Mouse (Mus musculus) stomach, embryonic 15.5 days (tissue): Measurements from ENCODE around the gene Smtnl2. TPM values are rescaled to one million over a fixed set of nuclear protein-coding genes. Genes with fewer than 3 reads are reported as not detected.

ENCODE experiments used
- ATAC-seq: fragments of 200-750 bp; cut with Nextera tagmentation; 2 replicates; pipeline ENCODE4 v1.8.0; 2017; ENCODE audit warnings: low read depth, moderate number of reproducible peaks, moderate TSS enrichment; ENCODE audit not compliant: insufficient read depth, low FRiP score
- H3K27ac ChIP-seq: fragments of 300-500 bp; sonication (generic); 2 replicates; pipeline ENCODE4 v1.5.1; 2015; ENCODE audit warnings: mild to moderate bottlenecking, inconsistent platforms
- H3K27me3 ChIP-seq: fragments of 300-500 bp; sonication (generic); replicated peaks from 2 replicates; pipeline ENCODE4 v1.6.1; 2015; ENCODE audit warnings: inconsistent platforms
- H3K36me3 ChIP-seq: fragments of 300-500 bp; sonication (generic); 2 replicates; pipeline ENCODE4 v1.6.1; 2015; ENCODE audit warnings: inconsistent platforms
- H3K4me1 ChIP-seq: fragments of 300-500 bp; sonication (generic); 2 replicates; pipeline ENCODE4 v1.6.1; 2015; ENCODE audit warnings: inconsistent platforms
- H3K4me2 ChIP-seq: fragments of 300-500 bp; sonication (generic); 2 replicates; pipeline ENCODE4 v1.6.1; 2015; ENCODE audit warnings: mild to moderate bottlenecking, inconsistent platforms
- H3K4me3 ChIP-seq: fragments of 300-500 bp; sonication (generic); replicated peaks from 2 replicates; pipeline ENCODE4 v1.5.1; 2015; ENCODE audit warnings: inconsistent platforms
- H3K9ac ChIP-seq: fragments of 300-500 bp; sonication (generic); 2 replicates; pipeline ENCODE4 v1.6.1; 2015; ENCODE audit warnings: inconsistent platforms
- H3K9me3 ChIP-seq: fragments of 300-500 bp; sonication (generic); 2 replicates; pipeline ENCODE4 v1.6.1; 2016; ENCODE audit warnings: inconsistent platforms
- WGBS: fragments of 180-500 bp; shearing (Covaris S2); methylation state at CpG from one replicate; pipeline ENCODE4 v1.1.7; 2015; 5-methylcytosine and 5-hydroxymethylcytosine counted together
- polyA plus RNA-seq: library from polyadenylated mRNA; unstranded; fragments of >200 nt; fragmentation: Nextera tagmentation; extraction: Ambion mirVana; gene quantifications from 2 replicates; pipeline ENCODE4 v1.2.1, GENCODE M21; 2015

Gene Smtnl2
- polyA plus RNA-seq, 1 experiment from 2014 or later = 50.8 TPM

DNA sequence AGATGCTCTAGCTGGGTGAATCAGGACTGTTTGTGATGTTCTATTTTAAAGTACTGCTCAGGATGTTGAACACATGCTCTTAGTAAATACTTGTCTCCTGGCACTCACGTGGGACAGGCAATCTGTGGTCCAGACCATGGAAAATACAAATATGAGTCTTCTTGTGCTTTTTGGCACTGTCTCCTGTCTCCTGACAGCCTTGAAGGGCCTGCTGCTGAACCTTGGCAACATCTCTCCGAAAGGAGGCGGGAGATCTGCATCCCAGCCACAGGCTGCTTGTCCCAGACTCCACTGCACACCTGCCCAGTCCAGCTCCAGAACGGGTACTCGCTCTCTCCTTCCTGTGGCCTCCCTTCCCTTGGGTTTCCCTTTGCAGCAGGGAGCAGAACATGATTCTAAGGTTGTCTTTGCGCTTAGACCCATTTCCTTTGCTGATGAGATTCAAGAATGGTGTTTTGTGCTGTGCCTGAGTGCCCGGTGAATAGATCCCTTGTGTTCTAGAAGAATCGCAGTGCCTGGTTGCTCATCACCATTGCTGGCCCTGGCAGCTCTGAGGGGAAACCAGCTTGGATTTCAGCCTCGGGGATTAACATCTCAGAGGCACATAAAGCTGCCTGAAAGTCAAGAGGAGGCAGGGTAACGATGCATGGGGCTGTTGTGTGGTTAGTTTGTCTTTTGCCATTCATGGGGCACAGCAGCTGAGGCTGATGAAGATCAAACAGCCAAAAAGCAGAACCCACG, 43.4 kb downstream of the Smtnl2 start:
- Histone ChIP-seq H3K27ac (no peak overlapping the region), H3K36me3 (no peaks in the 10 kb centered on the region), H3K9me3 (no peaks in the 10 kb centered on the region), H3K4me1 (no peaks in the 10 kb centered on the region), H3K27me3 (no peaks in the 10 kb centered on the region), H3K4me3 (no peak overlapping the region), H3K4me2 (no peak overlapping the region), H3K9ac (no peak overlapping the region)
- no peak for ATAC-seq
- 65% methylated on average over 11 of the region's 11 CpGs for WGBS

- Histone ChIP-seq H3K4me3 (no peak overlapping the region), H3K4me2 (no peak overlapping the region), H3K36me3 (no peaks in the 10 kb centered on the region), H3K27ac (no peak overlapping the region), H3K4me1 (peaks cover 4% of the 10 kb centered on the region; the same call in 1 of the 2 replicates), H3K27me3 (no peaks in the 10 kb centered on the region), H3K9ac (no peak overlapping the region), H3K9me3 (no peaks in the 10 kb centered on the region)
- ATAC-seq = no peak
- 65% methylated on average over 9 of the region's 9 CpGs for WGBS
These were observed 45.4 kb downstream of the Smtnl2 start for GRCm38 (mm10) chr11:72366126-72366525.

DNA sequence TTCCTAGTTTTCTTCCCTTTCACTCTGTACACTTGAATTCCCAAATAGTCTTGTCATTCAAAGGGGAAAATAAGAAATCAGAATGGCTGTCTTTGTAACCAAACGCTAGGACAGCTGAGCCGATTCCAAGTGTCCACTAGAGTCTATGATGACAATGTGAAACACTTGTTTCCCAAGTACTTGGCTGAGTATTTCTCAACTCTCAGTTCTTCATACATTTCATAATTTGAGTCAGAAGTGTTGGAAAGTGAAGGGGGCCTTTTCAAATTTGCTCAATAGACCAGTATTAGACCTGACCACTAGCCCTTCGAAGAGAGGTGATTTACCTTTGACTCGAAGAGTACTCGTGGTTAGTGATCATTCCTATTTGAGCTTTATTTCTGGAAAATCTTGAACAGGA, 47.0 kb downstream of the Smtnl2 start:
- H3K27me3 ChIP-seq = no peaks in the 10 kb centered on the region
- H3K4me1 ChIP-seq = peaks cover 4% of the 10 kb centered on the region; the same call in 1 of the 2 replicates
- 95% methylated on average over 5 of the region's 5 CpGs for WGBS
- ATAC-seq = no peak
- no peak overlapping the region for H3K27ac ChIP-seq
- H3K4me3 ChIP-seq = no peak overlapping the region
- no peaks in the 10 kb centered on the region for H3K36me3 ChIP-seq
- H3K9ac ChIP-seq = no peak overlapping the region
- no peaks in the 10 kb centered on the region for H3K9me3 ChIP-seq
- no peak overlapping the region for H3K4me2 ChIP-seq

DNA sequence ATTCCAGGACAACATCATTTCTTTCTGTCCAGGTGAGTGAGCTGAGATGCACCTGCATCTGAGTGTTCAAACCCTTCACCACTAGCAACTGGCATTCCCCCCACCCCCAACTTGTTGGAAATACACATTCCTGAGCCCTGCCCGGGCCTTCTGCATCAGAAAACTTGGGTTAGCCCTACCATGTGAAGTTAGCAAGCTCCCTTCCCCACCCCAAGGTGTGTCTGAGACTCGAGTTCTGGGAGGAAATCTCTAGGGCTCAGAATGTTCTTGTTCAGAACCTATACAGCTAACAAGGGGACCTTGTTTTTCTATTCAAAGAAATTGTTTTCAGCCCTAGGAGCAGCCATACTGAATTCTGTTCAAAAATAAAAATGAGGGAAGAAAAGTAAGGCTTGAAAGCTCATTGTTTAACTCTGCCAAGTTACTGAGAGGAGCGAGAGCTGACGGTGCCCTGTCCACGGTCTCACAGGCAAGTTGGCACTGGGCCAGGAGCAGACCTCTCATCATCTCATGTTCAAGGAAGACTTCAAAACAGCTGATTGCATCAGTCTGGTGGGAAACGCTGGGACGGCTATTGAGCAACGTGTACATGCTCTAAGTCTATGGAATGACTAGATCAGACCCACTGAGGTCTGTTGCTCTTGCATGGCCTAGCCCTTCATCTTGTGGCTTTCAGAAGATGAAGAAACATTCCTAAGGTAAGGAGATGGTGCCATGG, 47.8 kb downstream of the Smtnl2 start:
- Histone ChIP-seq H3K4me1 (peaks cover 4% of the 10 kb centered on the region; the same call in 1 of the 2 replicates), H3K4me2 (no peak overlapping the region), H3K27me3 (no peaks in the 10 kb centered on the region), H3K36me3 (no peaks in the 10 kb centered on the region), H3K9ac (no peak overlapping the region), H3K4me3 (no peak overlapping the region), H3K9me3 (no peaks in the 10 kb centered on the region), H3K27ac (no peak overlapping the region)
- 66% methylated on average over 8 of the region's 8 CpGs for WGBS
- ATAC-seq = no peak

DNA sequence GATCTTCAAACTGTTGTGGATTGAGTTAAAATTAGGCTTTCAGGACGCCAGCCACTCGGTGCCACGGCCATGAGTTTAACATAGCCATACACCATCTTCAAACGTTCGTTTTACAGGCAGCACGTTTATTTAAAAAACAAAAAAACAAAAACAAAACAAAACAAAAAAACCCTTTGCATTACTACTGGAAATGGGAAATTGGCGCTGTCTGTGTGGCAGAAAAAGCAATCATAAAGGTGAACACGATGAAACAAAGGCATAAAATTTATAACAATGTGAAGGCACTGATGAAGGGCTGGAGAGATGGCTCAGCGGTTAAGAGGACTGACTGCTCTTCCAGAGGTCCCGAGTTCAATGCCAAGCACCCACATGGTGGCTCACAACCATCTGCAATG, 49.2 kb downstream of the Smtnl2 start, which contains the start of gene Tekt1:
Tekt1 (minus strand) TSS at position 96 of the 395 bp plus-strand sequence.
- peak within 1 kb of the TSS; percentile 90 for H3K4me2 ChIP-seq
- H3K9me3 ChIP-seq = no peaks in the 10 kb centered on the region
- 36% methylated on average over 10 of the region's 10 CpGs for WGBS
- no peak for ATAC-seq
- no peaks in the 10 kb centered on the region for H3K27me3 ChIP-seq
- H3K4me1 ChIP-seq = peaks cover 4% of the 10 kb centered on the region; the same call in 1 of the 2 replicates
- H3K36me3 ChIP-seq = no peaks in the 10 kb centered on the region
- H3K4me3 ChIP-seq = peak within 1 kb of the TSS; percentile 46
- no peak within 1 kb of the TSS for H3K27ac ChIP-seq
- peak within 1 kb of the TSS; percentile 23; the same call in 1 of the 2 replicates for H3K9ac ChIP-seq

- no peaks in the 10 kb centered on the region for H3K36me3 ChIP-seq
- no peak overlapping the region for H3K27ac ChIP-seq
- peak overlapping the region; percentile 46 for H3K4me3 ChIP-seq
- no peaks in the 10 kb centered on the region for H3K9me3 ChIP-seq
- 8% methylated on average over 42 of the region's 42 CpGs for WGBS
- no peaks in the 10 kb centered on the region for H3K27me3 ChIP-seq
- H3K9ac ChIP-seq = peak overlapping the region; percentile 23; the same call in 1 of the 2 replicates
- peak overlapping the region; percentile 90 for H3K4me2 ChIP-seq
- H3K4me1 ChIP-seq = peaks cover 4% of the 10 kb centered on the region; the same call in 1 of the 2 replicates
- peak; percentile 60; the same call in 1 of the 2 replicates for ATAC-seq
These were observed 49.8 kb downstream of the Smtnl2 start for GRCm38 (mm10) chr11:72361385-72362346.

DNA sequence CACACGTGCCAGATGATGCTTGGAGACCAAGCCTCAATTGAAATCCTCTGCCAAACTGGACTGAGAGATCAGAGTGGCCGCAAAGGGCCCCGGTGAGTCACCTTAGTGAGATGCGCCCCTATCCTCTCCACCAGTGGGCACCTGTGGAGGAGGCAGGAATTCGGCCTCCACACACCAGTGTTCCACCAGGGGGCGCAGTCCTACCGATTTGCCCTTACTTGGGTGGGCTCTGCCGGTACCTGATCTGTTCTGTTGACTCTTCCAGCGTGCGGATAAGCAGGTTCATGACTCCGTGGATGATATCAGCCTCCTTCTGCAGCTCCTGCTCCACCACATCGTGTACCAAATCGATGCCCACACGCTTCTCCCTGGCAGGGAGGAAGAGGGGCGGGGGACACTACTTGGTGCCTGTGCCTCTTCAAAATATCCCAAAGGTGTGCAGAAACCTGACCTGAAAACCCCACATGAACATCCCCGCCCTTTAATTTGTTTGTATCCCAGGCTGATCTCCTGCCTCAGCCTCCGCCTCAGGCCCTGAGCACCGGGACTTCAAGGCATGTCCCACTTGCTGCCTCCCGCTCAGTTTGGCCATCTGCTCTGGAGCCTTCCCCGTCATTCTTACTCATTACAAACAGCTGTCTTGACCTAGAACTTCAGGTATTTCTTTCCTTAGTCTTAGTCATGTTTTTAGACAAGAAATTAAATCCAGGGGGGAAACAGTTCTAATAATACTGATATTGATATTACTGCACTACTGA, 56.4 kb downstream of the Smtnl2 start:
- Histone ChIP-seq H3K36me3 (no peaks in the 10 kb centered on the region), H3K9me3 (no peaks in the 10 kb centered on the region), H3K27ac (no peak overlapping the region), H3K4me3 (peak overlapping the region; percentile 20; the same call in 1 of the 2 replicates), H3K27me3 (no peaks in the 10 kb centered on the region), H3K4me2 (peak overlapping the region; percentile 47), H3K9ac (no peak overlapping the region), H3K4me1 (peaks cover 4% of the 10 kb centered on the region; the same call in 1 of the 2 replicates)
- ATAC-seq = 0 out of 2 replicates have a peak, but pooled peaks have one; percentile 39
- WGBS = 22% methylated on average over 20 of the region's 20 CpGs

DNA sequence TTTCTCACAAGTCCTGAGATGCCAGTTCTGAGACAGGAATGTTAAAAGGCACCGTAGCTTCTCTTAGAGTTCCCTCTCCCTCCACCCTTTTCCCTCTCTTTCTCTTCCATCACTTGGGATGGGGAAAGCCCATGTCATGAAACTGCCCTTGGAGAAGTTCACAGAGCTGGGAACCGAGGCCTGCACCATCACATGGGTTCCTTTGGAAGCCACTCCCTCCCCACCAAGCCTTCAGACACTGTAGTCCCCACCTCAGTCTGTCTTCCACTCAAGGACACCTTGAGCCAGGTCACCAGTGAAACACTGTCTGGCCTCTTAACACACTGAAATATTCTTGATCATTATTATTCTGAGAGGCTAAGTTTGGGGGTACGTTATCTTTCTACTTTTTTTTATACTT, 58.3 kb downstream of the Smtnl2 start:
- Histone ChIP-seq H3K27me3 (no peaks in the 10 kb centered on the region), H3K4me1 (peaks cover 10% of the 10 kb centered on the region; the same call in 1 of the 2 replicates), H3K9me3 (no peaks in the 10 kb centered on the region), H3K4me3 (no peak overlapping the region), H3K36me3 (no peaks in the 10 kb centered on the region), H3K27ac (no peak overlapping the region), H3K9ac (no peak overlapping the region), H3K4me2 (no peak overlapping the region)
- ATAC-seq = no peak
- 75% methylated on average over 3 of the region's 3 CpGs for WGBS

DNA sequence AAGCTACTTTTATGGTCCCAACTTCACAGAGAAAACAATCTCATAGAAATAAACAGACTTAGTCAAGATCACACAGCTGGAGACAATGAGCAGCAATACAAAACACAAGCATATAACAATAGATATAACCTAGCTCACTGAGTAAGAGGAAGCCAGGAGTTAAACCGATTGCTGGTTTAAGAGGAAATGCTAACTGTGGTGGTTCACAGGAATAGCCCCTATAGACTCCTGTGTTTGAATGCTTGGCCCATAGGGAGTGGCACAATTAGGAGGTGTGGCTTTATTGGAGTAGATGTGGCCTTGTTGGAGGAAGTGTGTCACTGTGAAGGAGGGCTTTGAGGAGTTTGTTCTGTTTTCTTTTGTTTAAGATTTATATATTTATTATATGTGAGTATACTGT, 59.2 kb downstream of the Smtnl2 start:
- H3K9ac ChIP-seq = no peak overlapping the region
- H3K27ac ChIP-seq = no peak overlapping the region
- ATAC-seq = no peak
- no peaks in the 10 kb centered on the region for H3K36me3 ChIP-seq
- no peaks in the 10 kb centered on the region for H3K9me3 ChIP-seq
- H3K4me2 ChIP-seq = no peak overlapping the region
- no peaks in the 10 kb centered on the region for H3K27me3 ChIP-seq
- H3K4me3 ChIP-seq = no peak overlapping the region
- 67% methylated on average over 1 of the region's 1 CpGs for WGBS
- peaks cover 10% of the 10 kb centered on the region; the same call in 1 of the 2 replicates for H3K4me1 ChIP-seq

- Histone ChIP-seq H3K9me3 (no peaks in the 10 kb centered on the region), H3K4me2 (no peak overlapping the region), H3K27me3 (no peaks in the 10 kb centered on the region), H3K27ac (no peak overlapping the region), H3K4me3 (no peak overlapping the region), H3K36me3 (no peaks in the 10 kb centered on the region), H3K9ac (no peak overlapping the region), H3K4me1 (0 out of 2 replicates have a peak, but pooled peaks cover 6% of the 10 kb centered on the region)
- WGBS = 18% methylated on average over 4 of the region's 4 CpGs
- no peak for ATAC-seq
These were observed 61.9 kb downstream of the Smtnl2 start for GRCm38 (mm10) chr11:72349652-72350051.

GRCm38 (mm10) chr11:72349016-72349415, 62.5 kb downstream of the Smtnl2 start:
- H3K27me3 ChIP-seq = no peaks in the 10 kb centered on the region
- no peak for ATAC-seq
- H3K9me3 ChIP-seq = no peaks in the 10 kb centered on the region
- no peak overlapping the region for H3K4me2 ChIP-seq
- H3K27ac ChIP-seq = no peak overlapping the region
- H3K4me1 ChIP-seq = 0 out of 2 replicates have a peak, but pooled peaks cover 6% of the 10 kb centered on the region
- H3K9ac ChIP-seq = no peak overlapping the region
- no peaks in the 10 kb centered on the region for H3K36me3 ChIP-seq
- 40% methylated on average over 8 of the region's 8 CpGs for WGBS
- no peak overlapping the region for H3K4me3 ChIP-seq
